Mouse (Mus musculus): ENCODE data around the gene Cd34. TPM values are rescaled to one million over a fixed set of nuclear protein-coding genes. Genes with fewer than 3 reads are reported as not detected.
A peak's percentile ranks its signal among the peaks of the same experiment; 100 is the strongest.

Cd34 gene
- total and polyA plus RNA-seq, 3 experiments = 0.14 TPM; not detected in 2

- Histone ChIP-seq H3K79me2 (ENCODE audit: control insufficient read depth, insufficient read depth, low read length, poor library complexity) (no peaks in the 10 kb centered on the region), H3K27me3 (ENCODE audit: control insufficient read depth in 1 of 2, insufficient read depth in 2 of 2, low read length in 2 of 2) (no peaks in the 10 kb centered on the region), H3K27ac (ENCODE audit: control insufficient read depth, low read depth, low read length) (peak overlapping the region; percentile 3; the same call in 1 of the 2 replicates), H3K9me3 (replicated peaks; ENCODE audit: insufficient read depth, low read length) (no peaks in the 10 kb centered on the region), H3K9ac (ENCODE audit: control insufficient read depth, low read depth, low read length, poor library complexity, severe bottlenecking) (no peak overlapping the region), H3K36me3 (ENCODE audit: control insufficient read depth in 1 of 2, insufficient read depth in 2 of 2, low read length in 2 of 2) (peaks cover 0 to 45% of the 10 kb centered on the region in 2 experiments; a peak in 2 of 4 replicates), H3K4me3 (ENCODE audit: control insufficient read depth in 1 of 2, insufficient read depth in 1 of 2, low read depth in 2 of 2, low read length in 2 of 2) (no peak overlapping the region), H3K4me1 (ENCODE audit: control insufficient read depth in 1 of 2, insufficient read depth in 2 of 2, low read length in 2 of 2) (peaks cover 32 to 44% of the 10 kb centered on the region in 2 experiments)
- TF ChIP-seq NRF1 (IDR thresholded peaks at IDR 0.05; ENCODE audit: insufficient read depth, low read depth, low read length, poor library complexity, severe bottlenecking) (no peak), MYC (IDR thresholded peaks at IDR 0.05; ENCODE audit: low read depth, low read length) (peak; percentile 75; the same call in 1 of the 2 replicates), GATA1 (IDR thresholded peaks at IDR 0.05; ENCODE audit: low read depth, low read length) (peak; percentile 56), EP300 (IDR thresholded peaks at IDR 0.05; ENCODE audit: low read depth in 1 of 2, low read length in 2 of 2) (peak; percentile 31 to 60; a peak in 3 of 4 replicates), MEF2A (IDR thresholded peaks at IDR 0.05; ENCODE audit: extremely low read depth, insufficient replicate concordance, low read depth, low read length, poor library complexity, severe bottlenecking) (no peak), TCF12 (IDR thresholded peaks at IDR 0.05; ENCODE audit: low read depth, low read length) (0 out of 2 replicates have a peak, but pooled peaks have one; percentile 18), ZNF384 (IDR thresholded peaks at IDR 0.05; ENCODE audit: low read depth, low read length) (no peak)
- DNase-seq (ENCODE audit: low read depth, low spot score) = no peak
Measured at GRCm38 (mm10) chr1:194994262-194994661, 55.6 kb downstream of the Cd34 start.

GRCm38 (mm10) chr1:194995196-194995595 lies 56.6 kb downstream of the Cd34 start:
- peaks cover 31 to 44% of the 10 kb centered on the region in 2 experiments for H3K4me1 ChIP-seq (ENCODE audit: control insufficient read depth in 1 of 2, insufficient read depth in 2 of 2, low read length in 2 of 2)
- H3K9me3 ChIP-seq (replicated peaks; ENCODE audit: insufficient read depth, low read length) = no peaks in the 10 kb centered on the region
- no peaks in the 10 kb centered on the region for H3K79me2 ChIP-seq (ENCODE audit: control insufficient read depth, insufficient read depth, low read length, poor library complexity)
- H3K36me3 ChIP-seq (ENCODE audit: control insufficient read depth in 1 of 2, insufficient read depth in 2 of 2, low read length in 2 of 2) = peaks cover 0 to 41% of the 10 kb centered on the region in 2 experiments; a peak in 2 of 4 replicates
- no peaks in the 10 kb centered on the region for H3K27me3 ChIP-seq (ENCODE audit: control insufficient read depth in 1 of 2, insufficient read depth in 2 of 2, low read length in 2 of 2)
- TF ChIP-seq GABPA (IDR thresholded peaks at IDR 0.05; ENCODE audit: low read depth, low read length) (no peak), ZNF384 (IDR thresholded peaks at IDR 0.05; ENCODE audit: low read depth, low read length) (no peak), USF1 (IDR thresholded peaks at IDR 0.05; ENCODE audit: low read depth, low read length) (no peak), SMC3 (IDR thresholded peaks at IDR 0.05; ENCODE audit: low read depth, low read length) (no peak), BHLHE40 (IDR thresholded peaks at IDR 0.05; ENCODE audit: borderline replicate concordance, low read depth, low read length) (no peak), JUND (IDR thresholded peaks at IDR 0.05; ENCODE audit: low read depth, low read length) (no peak), RCOR1 (IDR thresholded peaks at IDR 0.05; ENCODE audit: low read depth, low read length) (no peak), CTCF (IDR thresholded peaks at IDR 0.05 in 2 of 3, conservative IDR thresholded peaks at IDR 0.05 in 1 of 3; ENCODE audit: control insufficient read depth in 1 of 3, insufficient read depth in 1 of 3, low read depth in 2 of 3, low read length in 3 of 3, poor library complexity in 1 of 3, severe bottlenecking in 1 of 3) (no peak), HCFC1 (IDR thresholded peaks at IDR 0.05; ENCODE audit: low read depth, low read length) (no peak), MYB (IDR thresholded peaks at IDR 0.05; ENCODE audit: low read depth, low read length) (no peak), EP300 (IDR thresholded peaks at IDR 0.05; ENCODE audit: low read depth in 1 of 2, low read length in 2 of 2) (no peak), ETS1 (IDR thresholded peaks at IDR 0.05; ENCODE audit: low read depth, low read length) (no peak), MYC (IDR thresholded peaks at IDR 0.05; ENCODE audit: low read depth, low read length) (no peak), CHD1 (IDR thresholded peaks at IDR 0.05; ENCODE audit: low read depth, low read length) (no peak), POLR2AphosphoS2 (IDR thresholded peaks at IDR 0.05; ENCODE audit: low read length) (no peak), MXI1 (IDR thresholded peaks at IDR 0.05; ENCODE audit: low read depth, low read length) (no peak), ZC3H11A (IDR thresholded peaks at IDR 0.05; ENCODE audit: low read depth, low read length) (no peak)
- no peak for DNase-seq (ENCODE audit: low read depth, low spot score)
- no peak overlapping the region for H3K4me3 ChIP-seq (ENCODE audit: control insufficient read depth in 1 of 2, insufficient read depth in 1 of 2, low read depth in 2 of 2, low read length in 2 of 2)
- no peak overlapping the region for H3K27ac ChIP-seq (ENCODE audit: control insufficient read depth, low read depth, low read length)
- no peak overlapping the region for H3K9ac ChIP-seq (ENCODE audit: control insufficient read depth, low read depth, low read length, poor library complexity, severe bottlenecking)

Measured in MEL (cell line).